ENCODE assay signal across 14 mouse cellular contexts in the genomic region with DNA sequence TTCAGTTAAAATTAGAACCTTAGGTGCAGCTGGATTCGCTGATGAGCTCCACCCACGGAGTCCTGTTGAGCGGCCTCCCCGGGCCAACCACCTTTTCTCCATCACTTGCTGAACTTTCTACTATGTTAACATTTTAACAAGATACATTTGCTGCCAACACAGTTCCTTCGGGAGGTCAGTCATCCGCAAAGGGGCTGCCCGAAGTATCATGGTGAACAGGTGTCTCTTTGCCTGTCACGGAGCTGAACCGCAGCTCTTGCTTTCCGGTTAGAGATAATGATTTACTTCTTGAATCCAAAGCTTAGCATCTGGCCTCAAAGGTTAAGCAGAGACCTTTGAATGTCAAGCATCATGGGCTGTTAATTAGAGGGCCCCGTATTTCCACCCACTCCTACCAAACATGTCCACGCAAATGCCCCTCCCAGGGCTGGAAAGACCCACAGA.
DNase-seq lines count a peak whose midpoint lies in the region; ATAC-seq and TF ChIP-seq lines count a peak whose summit lies in the region.
"Had no signal": no experiment of that assay in that cellular context is flagged by ENCODE, and none has a peak within 500 bp of the region (broad histone marks: within the 10 kb centered on the region; RNA-seq: fewer than 3 reads in every experiment).

No protein-coding gene starts in this region.

- ATAC-seq in intestine, embryonic 16.5 days = peak; percentile 30
- ATAC-seq: midbrain, embryonic 16.5 days had no signal

- TF ChIP-seq POLR2A in small intestine, adult 2 months (IDR thresholded peaks at IDR 0.05; ENCODE audit: low read depth, low read length) = no peak

- H3K4me2 ChIP-seq in intestine, embryonic 16.5 days (ENCODE audit: low read depth, low read length) = peak overlapping the region; percentile 28; the same call in 1 of the 2 replicates
- H3K4me2 ChIP-seq: embryonic facial prominence, embryonic 15.5 days; hindbrain, embryonic 15.5 days; limb, embryonic 13.5 days had no signal

- no peaks in the 10 kb centered on the region for H3K9me3 ChIP-seq in intestine, embryonic 16.5 days (ENCODE audit: control insufficient read depth, low read length)
- H3K9me3 ChIP-seq: embryonic facial prominence, embryonic 15.5 days; hindbrain, embryonic 15.5 days; limb, embryonic 13.5 days had no signal

- no peaks in the 10 kb centered on the region for H3K27me3 ChIP-seq in intestine, embryonic 16.5 days (replicated peaks; ENCODE audit: control insufficient read depth, insufficient read depth, low read length)
- no peaks in the 10 kb centered on the region for H3K27me3 ChIP-seq in small intestine, adult 2 months (ENCODE audit: control insufficient read depth, insufficient read depth, low read length)
- H3K27me3 ChIP-seq: embryonic facial prominence, embryonic 15.5 days; hindbrain, embryonic 15.5 days; limb, embryonic 13.5 days had no signal

- H3K36me3 ChIP-seq in intestine, embryonic 16.5 days (ENCODE audit: control insufficient read depth, insufficient read depth, low read length) = no peaks in the 10 kb centered on the region
- no peaks in the 10 kb centered on the region for H3K36me3 ChIP-seq in small intestine, adult 2 months (ENCODE audit: control insufficient read depth, insufficient read depth, low read length)
- H3K36me3 ChIP-seq: embryonic facial prominence, embryonic 15.5 days; hindbrain, embryonic 15.5 days; limb, embryonic 13.5 days had no signal

- TF ChIP-seq CTCF in small intestine, adult 2 months (IDR thresholded peaks at IDR 0.05; ENCODE audit: extremely low read depth, insufficient read length, insufficient replicate concordance, low read depth, low read length) = no peak

- H3K27ac ChIP-seq in intestine, embryonic 16.5 days (ENCODE audit: low read length) = no peak overlapping the region
- H3K27ac ChIP-seq in small intestine, adult 2 months (ENCODE audit: insufficient read depth, low read depth, low read length) = peak overlapping the region; percentile 17; the same call in 1 of the 2 replicates
- H3K27ac ChIP-seq: embryonic facial prominence, embryonic 15.5 days; hindbrain, embryonic 15.5 days; limb, embryonic 13.5 days had no signal

- H3K4me1 ChIP-seq in intestine, embryonic 16.5 days (ENCODE audit: control insufficient read depth, insufficient read depth, low read length) = peaks cover 20% of the 10 kb centered on the region; the same call in 1 of the 2 replicates
- peaks cover 19% of the 10 kb centered on the region for H3K4me1 ChIP-seq in small intestine, adult 2 months (ENCODE audit: control insufficient read depth, insufficient read depth, insufficient read length, low read length)
- H3K4me1 ChIP-seq: hindbrain, embryonic 15.5 days had no signal

- no peak overlapping the region for H3K4me3 ChIP-seq in intestine, embryonic 16.5 days (ENCODE audit: low read length)
- no peak overlapping the region for H3K4me3 ChIP-seq in small intestine, adult 2 months (ENCODE audit: low read depth, low read length)
- H3K4me3 ChIP-seq: embryonic facial prominence, embryonic 15.5 days; hindbrain, embryonic 15.5 days; limb, embryonic 13.5 days had no signal

- intact Hi-C loops in left cerebral cortex, postnatal 25 days (cut with DNase I) = no loop called here

- 34% methylated on average over 12 of the region's 12 CpGs for WGBS in intestine, embryonic 16.5 days
- 26% methylated on average over 12 of the region's 12 CpGs for WGBS in small intestine, adult 2 months

- no peak overlapping the region for H3K9ac ChIP-seq in intestine, embryonic 16.5 days (ENCODE audit: low read depth, low read length)
- H3K9ac ChIP-seq: embryonic facial prominence, embryonic 15.5 days; hindbrain, embryonic 15.5 days; limb, embryonic 13.5 days had no signal

- DNase-seq in spleen, postnatal 10 days (ENCODE audit: low spot score in 2 of 2) = peak; percentile 35 to 57
- no peak for DNase-seq in spleen, adult 18-20 months
- peak; percentile 74 to 91 for DNase-seq in kidney, postnatal 36 days
- no peak for DNase-seq in layer of hippocampus, adult 9-10 months (ENCODE audit: low spot score)
- DNase-seq in layer of hippocampus, postnatal 36 days = no peak
- no peak for DNase-seq in left cerebral cortex, postnatal 25 days (ENCODE audit: low spot score in 2 of 2)
- DNase-seq: adrenal gland, adult 2 months; cerebellum, adult 18-20 months had no signal

Comparison
In these comparisons a context has a peak if more than half of its experiments do, and no peak if none do; other contexts are left out.
1. DNase-seq: peak in spleen, postnatal 10 days (2 of 2) and kidney, postnatal 36 days (2 of 2); none in spleen, adult 18-20 months (0 of 2), layer of hippocampus, adult 9-10 months (single experiment), layer of hippocampus, postnatal 36 days (0 of 2) and left cerebral cortex, postnatal 25 days (0 of 2).